Mouse (Mus musculus): Measurements from ENCODE around the gene Bcl2l13. TPM values are rescaled to one million over a fixed set of nuclear protein-coding genes. Genes with fewer than 3 reads are reported as not detected.
"Not testable (repeated sequence)": the region's sequence is repeated elsewhere in the genome, so short reads cannot be mapped to it uniquely, and the experiment has no call there.

Bcl2l13 gene
- polyA plus RNA-seq, 1 experiment, result 25.4 TPM

GRCm38 (mm10) chr6:120894089-120894488 lies 58.1 kb downstream of the Bcl2l13 start:
- Histone ChIP-seq H3K4me3 (ENCODE audit: insufficient read depth, low read length) (no peak overlapping the region), H3K4me1 (ENCODE audit: control insufficient read depth, insufficient read depth, low read length) (no peaks in the 10 kb centered on the region), H3K27ac (ENCODE audit: insufficient read depth, low read length) (no peak overlapping the region)
- TF ChIP-seq POLR2A (IDR thresholded peaks at IDR 0.05; ENCODE audit: low read depth, low read length) (no peak), CTCF (IDR thresholded peaks at IDR 0.05; ENCODE audit: borderline replicate concordance, insufficient read depth, low read length) (no peak)

- H3K27ac ChIP-seq (ENCODE audit: insufficient read depth, low read length), result no peak overlapping the region
- no peaks in the 10 kb centered on the region for H3K4me1 ChIP-seq (ENCODE audit: control insufficient read depth, insufficient read depth, low read length)
- no peak for TF ChIP-seq POLR2A (IDR thresholded peaks at IDR 0.05; ENCODE audit: low read depth, low read length)
- TF ChIP-seq CTCF (IDR thresholded peaks at IDR 0.05; ENCODE audit: borderline replicate concordance, insufficient read depth, low read length), result no peak
- no peak overlapping the region for H3K4me3 ChIP-seq (ENCODE audit: insufficient read depth, low read length)
Measured at GRCm38 (mm10) chr6:120894524-120894923, 58.5 kb downstream of the Bcl2l13 start.

- no peak overlapping the region for H3K4me3 ChIP-seq (ENCODE audit: insufficient read depth, low read length)
- no peak overlapping the region for H3K27ac ChIP-seq (ENCODE audit: insufficient read depth, low read length)
- TF ChIP-seq CTCF (IDR thresholded peaks at IDR 0.05; ENCODE audit: borderline replicate concordance, insufficient read depth, low read length) (peak; percentile 84; the same call in 1 of the 2 replicates), POLR2A (IDR thresholded peaks at IDR 0.05; ENCODE audit: low read depth, low read length) (no peak)
- no peaks in the 10 kb centered on the region for H3K4me1 ChIP-seq (ENCODE audit: control insufficient read depth, insufficient read depth, low read length)
Measured at GRCm38 (mm10) chr6:120898188-120898833, 62.3 kb downstream of the Bcl2l13 start.

GRCm38 (mm10) chr6:120901776-120902645 lies 66.0 kb downstream of the Bcl2l13 start:
- TF ChIP-seq CTCF (IDR thresholded peaks at IDR 0.05; ENCODE audit: borderline replicate concordance, insufficient read depth, low read length) (no peak), POLR2A (IDR thresholded peaks at IDR 0.05; ENCODE audit: low read depth, low read length) (no peak)
- no peaks in the 10 kb centered on the region for H3K4me1 ChIP-seq (ENCODE audit: control insufficient read depth, insufficient read depth, low read length)
- no peak overlapping the region for H3K27ac ChIP-seq (ENCODE audit: insufficient read depth, low read length)
- H3K4me3 ChIP-seq (ENCODE audit: insufficient read depth, low read length), result no peak overlapping the region

- no peak overlapping the region for H3K27ac ChIP-seq (ENCODE audit: insufficient read depth, low read length)
- TF ChIP-seq POLR2A (IDR thresholded peaks at IDR 0.05; ENCODE audit: low read depth, low read length) (no peak), CTCF (IDR thresholded peaks at IDR 0.05; ENCODE audit: borderline replicate concordance, insufficient read depth, low read length) (0 out of 2 replicates have a peak, but pooled peaks have one; percentile 9)
- no peaks in the 10 kb centered on the region for H3K4me1 ChIP-seq (ENCODE audit: control insufficient read depth, insufficient read depth, low read length)
- no peak overlapping the region for H3K4me3 ChIP-seq (ENCODE audit: insufficient read depth, low read length)
Measured at GRCm38 (mm10) chr6:120903450-120903912, 67.5 kb downstream of the Bcl2l13 start.

- Histone ChIP-seq H3K27ac (ENCODE audit: insufficient read depth, low read length) (no peak overlapping the region), H3K4me3 (ENCODE audit: insufficient read depth, low read length) (no peak overlapping the region), H3K4me1 (ENCODE audit: control insufficient read depth, insufficient read depth, low read length) (no peaks in the 10 kb centered on the region)
- no peak for TF ChIP-seq POLR2A (IDR thresholded peaks at IDR 0.05; ENCODE audit: low read depth, low read length)
- no peak for TF ChIP-seq CTCF (IDR thresholded peaks at IDR 0.05; ENCODE audit: borderline replicate concordance, insufficient read depth, low read length)
Measured at GRCm38 (mm10) chr6:120903961-120904360, 67.9 kb downstream of the Bcl2l13 start.

- no peak overlapping the region for H3K27ac ChIP-seq (ENCODE audit: insufficient read depth, low read length)
Measured at GRCm38 (mm10) chr6:120905111-120905510, 69.1 kb downstream of the Bcl2l13 start.

GRCm38 (mm10) chr6:120906521-120906920 lies 70.5 kb downstream of the Bcl2l13 start:
- H3K4me1 ChIP-seq (ENCODE audit: control insufficient read depth, insufficient read depth, low read length), result no peaks in the 10 kb centered on the region
- no peak overlapping the region for H3K4me3 ChIP-seq (ENCODE audit: insufficient read depth, low read length)
- no peak overlapping the region for H3K27ac ChIP-seq (ENCODE audit: insufficient read depth, low read length)
- no peak for TF ChIP-seq CTCF (IDR thresholded peaks at IDR 0.05; ENCODE audit: borderline replicate concordance, insufficient read depth, low read length)
- no peak for TF ChIP-seq POLR2A (IDR thresholded peaks at IDR 0.05; ENCODE audit: low read depth, low read length)

More at GRCm38 (mm10) chr6:120905111-120905510, 69.1 kb downstream of the Bcl2l13 start:
- Histone ChIP-seq H3K4me1 (ENCODE audit: control insufficient read depth, insufficient read depth, low read length) (no peaks in the 10 kb centered on the region), H3K4me3 (ENCODE audit: insufficient read depth, low read length) (no peak overlapping the region)
- TF ChIP-seq POLR2A (IDR thresholded peaks at IDR 0.05; ENCODE audit: low read depth, low read length) (no peak), CTCF (IDR thresholded peaks at IDR 0.05; ENCODE audit: borderline replicate concordance, insufficient read depth, low read length) (no peak)

- not testable (repeated sequence) for H3K4me3 ChIP-seq (ENCODE audit: insufficient read depth, low read length); H3K27ac ChIP-seq (ENCODE audit: insufficient read depth, low read length); H3K4me1 ChIP-seq (ENCODE audit: control insufficient read depth, insufficient read depth, low read length)
Measured at GRCm38 (mm10) chr6:120907876-120908597, 72.0 kb downstream of the Bcl2l13 start.
